Mouse (Mus musculus) R1 (cell line): Measurements from ENCODE around the gene Pgr15l.

Experiments
- DNase-seq: peaks from one replicate; pipeline ENCODE4 v3.0.0-alpha.2; 2018; ENCODE audit warnings: low read depth, low spot score

Gene Pgr15l

DNA sequence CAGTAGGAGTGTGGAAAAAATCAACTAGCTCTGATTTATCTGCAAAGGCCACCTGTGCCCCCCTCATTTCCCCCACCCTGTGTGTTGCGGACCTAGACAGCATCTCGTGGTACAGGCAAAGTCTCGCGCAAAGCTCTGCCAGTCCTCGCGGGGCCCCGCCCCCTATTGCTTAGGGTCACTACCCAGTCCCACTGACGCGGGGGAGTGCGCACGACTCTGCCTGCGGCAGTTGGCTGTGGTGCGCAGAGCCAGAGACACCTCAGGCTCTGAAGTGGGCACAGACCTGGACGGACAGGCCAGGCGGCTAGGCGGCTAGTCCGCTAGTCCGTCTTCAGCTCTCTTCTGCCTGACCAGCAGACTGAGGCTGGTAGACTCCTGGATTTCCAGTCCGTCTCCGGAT lies at the start of gene Pgr15l:
Pgr15l (plus strand) TSS at position 228 of the 400 bp plus-strand sequence.
- DNase-seq = peak; percentile 19

DNA sequence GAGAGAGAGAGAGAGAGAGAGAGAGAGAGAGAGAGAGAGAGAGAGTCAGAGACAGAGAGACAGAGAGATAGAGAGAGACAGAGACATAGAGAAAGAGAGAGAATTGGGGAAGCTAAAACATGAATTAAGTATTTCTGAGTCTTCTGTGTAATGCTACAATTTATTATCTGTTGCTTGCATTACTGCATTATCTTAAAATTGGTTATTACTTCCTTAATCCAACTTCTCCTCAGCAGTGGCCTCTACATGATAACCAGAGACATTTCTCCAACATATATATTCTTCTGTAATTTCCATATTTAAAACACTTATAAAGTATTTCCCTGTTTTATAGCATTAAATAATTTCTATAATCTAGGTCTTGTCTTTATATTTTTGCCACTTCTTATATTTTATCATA lies 44.9 kb upstream of the Pgr15l start:
- DNase-seq = no peak

DNA sequence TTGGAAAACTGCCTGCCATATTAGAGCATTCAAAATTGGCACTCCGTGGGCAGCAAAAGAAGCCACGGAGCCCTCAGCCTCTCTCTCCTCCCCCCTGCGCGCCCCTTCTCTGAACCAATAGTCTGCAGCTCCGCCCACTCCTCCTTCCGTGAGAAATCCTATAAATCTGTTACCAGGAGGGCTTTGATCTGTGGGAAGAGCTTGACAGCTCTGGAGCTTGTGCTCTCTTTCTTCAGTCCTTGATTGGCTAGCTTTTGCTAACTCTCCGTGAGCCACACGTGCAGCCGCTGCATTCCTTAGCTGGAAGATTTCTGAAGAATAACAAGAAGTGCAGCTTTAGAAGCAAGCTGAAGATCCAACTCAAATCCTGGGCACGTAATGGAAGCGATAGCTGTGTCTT lies 2.6 kb upstream of the Pgr15l start:
- DNase-seq = peak; percentile 60
